Mouse (Mus musculus): Measurements from ENCODE around the gene Gtsf1. TPM values are rescaled to one million over a fixed set of nuclear protein-coding genes. Genes with fewer than 3 reads are reported as not detected.

Gene Gtsf1
- not detected for polyA plus RNA-seq (2017; shearing (Covaris generic))

DNA sequence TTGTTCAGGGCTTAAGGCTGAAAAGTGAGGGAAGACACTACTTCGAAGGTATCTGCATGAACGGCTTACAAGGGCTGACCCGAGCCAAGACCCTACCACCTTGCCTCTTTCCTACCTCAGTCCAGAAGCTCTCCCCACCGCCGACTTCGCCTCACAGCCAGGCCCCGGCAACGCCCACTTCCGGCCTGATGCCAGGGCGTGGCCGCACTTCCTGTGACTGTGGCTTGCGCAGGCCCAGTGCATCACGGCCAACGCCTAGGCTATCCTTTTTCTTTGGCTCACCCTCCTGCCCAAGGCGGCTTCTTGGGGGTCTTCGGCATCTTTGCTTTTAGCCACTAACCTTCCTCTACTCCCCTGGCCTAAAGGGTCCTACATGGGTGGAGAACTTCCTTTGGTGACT lies at the start of gene Gtsf1:
TSS of gene Gtsf1 (minus strand) at position 230 of the 400 bp plus-strand sequence.

DNA sequence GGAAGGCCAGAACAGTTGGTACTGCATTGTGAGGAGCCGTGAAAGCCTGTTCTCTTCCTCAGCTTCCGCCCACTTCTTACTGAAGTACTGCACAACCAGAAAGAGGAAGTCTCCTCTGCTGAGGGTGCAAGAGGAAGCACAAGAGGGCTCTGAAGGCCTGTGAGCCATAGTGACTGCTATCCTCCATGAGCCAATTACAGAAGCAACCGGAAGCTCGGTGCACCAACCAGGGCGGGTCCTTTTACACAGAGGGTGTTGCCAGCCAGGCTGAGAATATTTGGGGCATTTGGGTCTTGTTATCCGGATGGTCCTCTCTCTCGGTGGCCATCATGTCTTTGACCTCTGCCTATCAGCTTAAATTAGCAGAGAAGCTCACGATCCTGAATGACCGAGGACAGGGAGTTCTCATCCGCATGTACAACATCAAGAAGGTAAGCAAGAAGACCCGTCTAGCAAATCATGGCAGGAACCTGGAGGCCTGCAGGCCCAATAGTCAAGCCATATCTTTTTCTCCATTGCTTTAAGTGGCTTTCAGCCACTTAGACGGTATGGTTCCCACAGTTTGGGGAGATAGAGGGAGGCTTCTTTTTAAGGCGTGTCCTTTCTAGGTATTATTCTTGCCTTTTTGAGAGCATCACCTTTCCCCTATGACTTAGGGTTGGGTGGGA lies 23.4 kb upstream of the Gtsf1 start, which contains the start of gene Nckap1l:
TSS of gene Nckap1l (plus strand) at position 244 of the 668 bp plus-strand sequence.

DNA sequence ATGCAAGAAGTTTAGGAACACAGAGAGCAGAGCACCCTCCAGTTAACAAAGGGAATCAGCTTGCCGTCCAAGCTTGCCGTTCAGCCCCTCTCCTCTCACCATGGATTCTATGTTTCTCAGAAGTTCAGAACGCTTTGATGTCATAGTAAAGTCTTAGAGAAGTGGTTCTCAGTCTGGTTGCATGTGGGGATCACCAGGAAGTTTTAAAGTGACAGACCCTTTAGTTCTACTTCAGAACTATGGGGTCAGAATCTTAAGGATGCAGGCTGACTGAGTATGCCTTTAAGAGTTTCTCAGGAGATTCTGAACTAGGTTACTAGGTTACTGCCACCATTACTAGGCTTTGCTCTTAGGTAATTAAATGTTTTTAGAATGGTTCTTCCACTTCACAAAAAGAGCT lies 18.1 kb upstream of the Gtsf1 start, which contains the start of gene Gtsf2:
TSS of gene Gtsf2 (minus strand) at position 101 of the 400 bp plus-strand sequence.

DNA sequence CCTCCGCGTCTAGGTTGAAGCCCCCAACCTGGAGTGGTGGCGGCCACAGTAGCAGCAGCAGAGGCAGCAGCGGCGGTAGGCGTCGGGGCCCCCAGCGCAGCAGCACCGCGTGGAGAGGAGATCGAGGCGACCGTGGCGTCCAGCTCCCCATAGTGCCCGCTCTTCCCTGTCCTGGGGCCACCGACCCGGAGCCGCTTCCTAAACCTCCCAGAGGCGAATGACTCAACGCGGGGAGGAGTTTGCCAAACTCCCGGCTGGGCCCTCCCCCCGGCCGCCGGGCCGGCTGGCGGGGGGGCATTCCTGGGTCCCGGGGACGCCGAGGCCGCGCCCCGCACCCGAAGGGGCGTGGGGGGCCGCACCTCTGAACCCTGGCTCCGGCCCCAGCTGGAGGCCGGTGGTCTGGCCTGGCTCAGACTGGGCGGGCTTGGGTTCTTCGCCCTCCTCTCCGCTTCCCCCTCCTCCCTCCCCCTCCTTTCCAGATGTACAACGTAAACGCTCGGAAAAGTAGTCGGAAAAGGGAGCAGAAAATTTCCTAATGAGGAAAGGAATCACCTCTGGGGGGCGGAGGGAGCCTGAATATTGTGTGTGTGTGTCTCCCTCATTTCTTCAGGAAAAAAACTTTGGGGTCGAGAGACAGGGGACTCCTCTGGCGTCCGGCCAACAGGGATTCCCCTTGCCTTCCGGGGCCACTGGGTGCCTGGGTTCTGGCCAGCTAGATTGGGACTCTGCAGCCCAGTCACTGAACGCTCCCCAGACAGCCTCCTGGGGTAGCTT lies 63.7 kb downstream of the Gtsf1 start, which contains the start of gene Itga5:
TSS of gene Itga5 (minus strand) at position 388 of the 774 bp plus-strand sequence.

Other genes starting within 250 kb of the Gtsf1 start
- 10.6 TPM for gene Cbx5, start 190.7 kb downstream of the Gtsf1 start, polyA plus RNA-seq (2017; shearing (Covaris generic))
- gene Hnrnpa1, start 190.0 kb downstream of the Gtsf1 start, polyA plus RNA-seq (2017; shearing (Covaris generic)), result 145 TPM
- gene Nfe2, start 172.1 kb downstream of the Gtsf1 start, polyA plus RNA-seq (2017; shearing (Covaris generic)), result 0.55 TPM
- 176 TPM for gene Copz1, start 157.8 kb downstream of the Gtsf1 start, polyA plus RNA-seq (2017; shearing (Covaris generic))
- not detected for gene Gpr84, start 119.9 kb downstream of the Gtsf1 start, polyA plus RNA-seq (2017; shearing (Covaris generic))
- 0.13 TPM for gene Zfp385a, start 90.4 kb downstream of the Gtsf1 start, polyA plus RNA-seq (2017; shearing (Covaris generic))
- 7.7 TPM for gene Itga5, start 63.7 kb downstream of the Gtsf1 start, polyA plus RNA-seq (2017; shearing (Covaris generic))
- gene Gtsf2, start 18.0 kb upstream of the Gtsf1 start, polyA plus RNA-seq (2017; shearing (Covaris generic)), result not detected
- gene Nckap1l, start 23.3 kb upstream of the Gtsf1 start, polyA plus RNA-seq (2017; shearing (Covaris generic)), result 148 TPM
- gene Pde1b, start 72.6 kb upstream of the Gtsf1 start, polyA plus RNA-seq (2017; shearing (Covaris generic)), result 9.4 TPM
- 0.22 TPM for gene Ppp1r1a, start 107.5 kb upstream of the Gtsf1 start, polyA plus RNA-seq (2017; shearing (Covaris generic))
- 0.28 TPM for gene Glycam1, start 134.6 kb upstream of the Gtsf1 start, polyA plus RNA-seq (2017; shearing (Covaris generic))